In genomic region chr7:16412220-16412896, GRCm38 (mm10) we compare ENCODE assay signal across 13 mouse cellular contexts. TPM values are rescaled to one million over a fixed set of nuclear protein-coding genes. Genes with fewer than 3 reads are reported as not detected.
DNase-seq lines count a peak whose midpoint lies in the region; ATAC-seq lines count a peak whose summit lies in the region.
"Had no signal": no experiment of that assay in that cellular context is flagged by ENCODE, and none has a peak within 500 bp of the region (broad histone marks: within the 10 kb centered on the region; RNA-seq: fewer than 3 reads in every experiment).

No protein-coding gene starts in this region.

- 86% methylated on average over 8 of the region's 8 CpGs for WGBS in forebrain, embryonic 12.5 days
- 83% methylated on average over 8 of the region's 8 CpGs for WGBS in forebrain, embryonic 15.5 days
- WGBS in lung, embryonic 16.5 days = 73% methylated on average over 8 of the region's 8 CpGs
- 60% methylated on average over 8 of the region's 8 CpGs for WGBS in liver, embryonic 16.5 days (ENCODE audit: insufficient replicate concordance)
- WGBS in midbrain, embryonic 15.5 days = 80% methylated on average over 8 of the region's 8 CpGs

- no peaks in the 10 kb centered on the region for H3K9me3 ChIP-seq in forebrain, embryonic 12.5 days
- H3K9me3 ChIP-seq in forebrain, embryonic 15.5 days = no peaks in the 10 kb centered on the region
- no peaks in the 10 kb centered on the region for H3K9me3 ChIP-seq in lung, embryonic 16.5 days (ENCODE audit: control insufficient read depth, low read length)
- no peaks in the 10 kb centered on the region for H3K9me3 ChIP-seq in liver, embryonic 16.5 days (replicated peaks; ENCODE audit: control insufficient read depth, low read length)
- no peaks in the 10 kb centered on the region for H3K9me3 ChIP-seq in midbrain, embryonic 15.5 days

- no peak overlapping the region for H3K4me3 ChIP-seq in forebrain, embryonic 12.5 days (replicated peaks)
- no peak overlapping the region for H3K4me3 ChIP-seq in forebrain, embryonic 15.5 days
- H3K4me3 ChIP-seq in lung, embryonic 16.5 days (ENCODE audit: low read length) = no peak overlapping the region
- no peak overlapping the region for H3K4me3 ChIP-seq in liver, embryonic 16.5 days (ENCODE audit: low read depth, low read length)
- H3K4me3 ChIP-seq in midbrain, embryonic 15.5 days = no peak overlapping the region

- H3K36me3 ChIP-seq in forebrain, embryonic 12.5 days (replicated peaks) = peaks cover 27% of the 10 kb centered on the region
- H3K36me3 ChIP-seq in forebrain, embryonic 15.5 days = peaks cover 10% of the 10 kb centered on the region
- H3K36me3 ChIP-seq in lung, embryonic 16.5 days (ENCODE audit: control insufficient read depth, insufficient read depth, low read length) = peaks cover 14% of the 10 kb centered on the region
- peaks cover 14% of the 10 kb centered on the region for H3K36me3 ChIP-seq in liver, embryonic 16.5 days (ENCODE audit: control insufficient read depth, insufficient read depth)
- peaks cover 8% of the 10 kb centered on the region for H3K36me3 ChIP-seq in midbrain, embryonic 15.5 days (replicated peaks)

- peak overlapping the region; percentile 56; the same call in 1 of the 2 replicates for H3K27ac ChIP-seq in forebrain, embryonic 12.5 days
- H3K27ac ChIP-seq in forebrain, embryonic 15.5 days (replicated peaks) = no peak overlapping the region
- 0 out of 2 replicates have a peak overlapping the region, but pooled peaks have one; percentile 2 for H3K27ac ChIP-seq in lung, embryonic 16.5 days (ENCODE audit: low read length)
- peak overlapping the region; percentile 58 for H3K27ac ChIP-seq in liver, embryonic 16.5 days (ENCODE audit: low read length)
- peak overlapping the region; percentile 40 for H3K27ac ChIP-seq in midbrain, embryonic 15.5 days

- no peak overlapping the region for H3K4me2 ChIP-seq in forebrain, embryonic 12.5 days
- H3K4me2 ChIP-seq in forebrain, embryonic 15.5 days (replicated peaks) = no peak overlapping the region
- H3K4me2 ChIP-seq in lung, embryonic 16.5 days (ENCODE audit: low read depth, low read length) = no peak overlapping the region
- 0 out of 2 replicates have a peak overlapping the region, but pooled peaks have one; percentile 1 for H3K4me2 ChIP-seq in liver, embryonic 16.5 days (ENCODE audit: low read depth, low read length)
- H3K4me2 ChIP-seq in midbrain, embryonic 15.5 days = no peak overlapping the region

- no peaks in the 10 kb centered on the region for H3K27me3 ChIP-seq in forebrain, embryonic 12.5 days
- no peaks in the 10 kb centered on the region for H3K27me3 ChIP-seq in forebrain, embryonic 15.5 days
- H3K27me3 ChIP-seq in lung, embryonic 16.5 days (ENCODE audit: control insufficient read depth, insufficient read depth, low read depth, low read length) = no peaks in the 10 kb centered on the region
- H3K27me3 ChIP-seq in liver, embryonic 16.5 days (ENCODE audit: control insufficient read depth, insufficient read depth, low read depth, low read length) = no peaks in the 10 kb centered on the region
- H3K27me3 ChIP-seq in midbrain, embryonic 15.5 days (replicated peaks) = no peaks in the 10 kb centered on the region

- peaks cover 26% of the 10 kb centered on the region for H3K4me1 ChIP-seq in forebrain, embryonic 12.5 days
- peaks cover 11% of the 10 kb centered on the region; the same call in 1 of the 2 replicates for H3K4me1 ChIP-seq in forebrain, embryonic 15.5 days
- H3K4me1 ChIP-seq in lung, embryonic 16.5 days (replicated peaks; ENCODE audit: control insufficient read depth, insufficient read depth, low read length) = peaks cover 15% of the 10 kb centered on the region
- peaks cover 44% of the 10 kb centered on the region for H3K4me1 ChIP-seq in liver, embryonic 16.5 days (ENCODE audit: control insufficient read depth, low read depth, low read length)
- peaks cover 21% of the 10 kb centered on the region for H3K4me1 ChIP-seq in midbrain, embryonic 15.5 days

- no peak for ATAC-seq in forebrain, embryonic 12.5 days (ENCODE audit: low FRiP score)
- ATAC-seq in forebrain, embryonic 15.5 days (replicated peaks) = no peak
- no peak; the same call in 1 of the 2 replicates for ATAC-seq in lung, embryonic 16.5 days (ENCODE audit: low read depth)
- peak; percentile 79 for ATAC-seq in liver, embryonic 16.5 days (ENCODE audit: low read depth)
- no peak for ATAC-seq in midbrain, embryonic 15.5 days (replicated peaks)

- DNase-seq in lung, adult 18-20 months = no peak
- DNase-seq in left cerebral cortex, adult 9 months (ENCODE audit: low spot score in 2 of 2) = no peak
- DNase-seq in kidney, adult 9 months = no peak
- DNase-seq: adrenal gland, adult 8-10 months; cerebellum, adult 18-20 months; heart, postnatal 10 days; kidney, postnatal 10 days; thymus, postnatal 14 days had no signal

- no peak overlapping the region for H3K9ac ChIP-seq in forebrain, embryonic 12.5 days
- H3K9ac ChIP-seq in forebrain, embryonic 15.5 days (replicated peaks) = no peak overlapping the region
- H3K9ac ChIP-seq in lung, embryonic 16.5 days (ENCODE audit: low read length) = no peak overlapping the region
- no peak overlapping the region; the same call in 1 of the 2 replicates for H3K9ac ChIP-seq in liver, embryonic 16.5 days (ENCODE audit: low read depth, low read length)
- no peak overlapping the region for H3K9ac ChIP-seq in midbrain, embryonic 15.5 days

RNA-seq across cellular contexts. Expression of gene Zc3h4, which starts 11.6 kb away (rescaled TPM):
- polyA plus RNA-seq in forebrain, embryonic 12.5 days (2016; fragmentation: Nextera tagmentation; extraction: Ambion mirVana) = 25.5 and 27.0 TPM in 2 replicates
- 22.3 and 25.2 TPM in 2 replicates for polyA plus RNA-seq in forebrain, embryonic 15.5 days (2015; fragmentation: Nextera tagmentation; extraction: Ambion mirVana)
- 13.1 and 13.2 TPM in 2 replicates for polyA plus RNA-seq in lung, embryonic 16.5 days (2015; fragmentation: Nextera tagmentation; extraction: Ambion mirVana)
- polyA plus RNA-seq in liver, embryonic 16.5 days (2015; fragmentation: Nextera tagmentation; extraction: Ambion mirVana) = 7.0 and 7.2 TPM in 2 replicates
- polyA plus RNA-seq in midbrain, embryonic 15.5 days (2015; fragmentation: Nextera tagmentation; extraction: Ambion mirVana) = 20.0 and 22.1 TPM in 2 replicates

RNA-seq across cellular contexts. Expression of gene Sae1, which starts 24.8 kb away (rescaled TPM):
- 403 and 415 TPM in 2 replicates for polyA plus RNA-seq in forebrain, embryonic 12.5 days (2016; fragmentation: Nextera tagmentation; extraction: Ambion mirVana)
- polyA plus RNA-seq in forebrain, embryonic 15.5 days (2015; fragmentation: Nextera tagmentation; extraction: Ambion mirVana) = 290 and 303 TPM in 2 replicates
- polyA plus RNA-seq in lung, embryonic 16.5 days (2015; fragmentation: Nextera tagmentation; extraction: Ambion mirVana) = 281 and 310 TPM in 2 replicates
- polyA plus RNA-seq in liver, embryonic 16.5 days (2015; fragmentation: Nextera tagmentation; extraction: Ambion mirVana) = 84.3 and 90.7 TPM in 2 replicates
- 243 and 256 TPM in 2 replicates for polyA plus RNA-seq in midbrain, embryonic 15.5 days (2015; fragmentation: Nextera tagmentation; extraction: Ambion mirVana)

RNA-seq across cellular contexts. Expression of gene Tmem160, which starts 40.2 kb away (rescaled TPM):
- polyA plus RNA-seq in forebrain, embryonic 12.5 days (2016; fragmentation: Nextera tagmentation; extraction: Ambion mirVana) = 42.4 and 53.1 TPM in 2 replicates
- 63.5 and 70.2 TPM in 2 replicates for polyA plus RNA-seq in forebrain, embryonic 15.5 days (2015; fragmentation: Nextera tagmentation; extraction: Ambion mirVana)
- polyA plus RNA-seq in lung, embryonic 16.5 days (2015; fragmentation: Nextera tagmentation; extraction: Ambion mirVana) = 34.8 and 39.1 TPM in 2 replicates
- 23.4 and 23.6 TPM in 2 replicates for polyA plus RNA-seq in liver, embryonic 16.5 days (2015; fragmentation: Nextera tagmentation; extraction: Ambion mirVana)
- polyA plus RNA-seq in midbrain, embryonic 15.5 days (2015; fragmentation: Nextera tagmentation; extraction: Ambion mirVana) = 63.6 and 74.4 TPM in 2 replicates
